Mouse (Mus musculus) kidney, adult 2 months (tissue): ENCODE measurements around the gene Ints5. TPM values are rescaled to one million over a fixed set of nuclear protein-coding genes. Genes with fewer than 3 reads are reported as not detected.
"Not testable (repeated sequence)": the region's sequence is repeated elsewhere in the genome, so short reads cannot be mapped to it uniquely, and the experiment has no call there.

Source experiments
- DNase-seq: peaks from one replicate; pipeline ENCODE4 v3.0.0; 2021
- H3K27ac ChIP-seq: fragments of 200-500 bp; 2 replicates; pipeline ENCODE4 v1.5.1; 2012; ENCODE audit warnings: low read depth, low read length, control low read depth, inconsistent platforms; ENCODE audit not compliant: insufficient read depth
- H3K27me3 ChIP-seq: fragments of 200-500 bp; replicated peaks from 2 replicates; pipeline ENCODE4 v1.6.1; 2012; ENCODE audit warnings: mild to moderate bottlenecking, moderate library complexity, low read length, inconsistent platforms; ENCODE audit not compliant: control insufficient read depth, insufficient read depth
- H3K36me3 ChIP-seq: fragments of 200-500 bp; 2 replicates; pipeline ENCODE4 v1.6.1; 2012; ENCODE audit warnings: mild to moderate bottlenecking, moderate library complexity, low read length, inconsistent platforms; ENCODE audit not compliant: control insufficient read depth, insufficient read depth
- H3K4me1 ChIP-seq: fragments of 200-500 bp; 2 replicates; pipeline ENCODE4 v1.6.1; 2011; ENCODE audit warnings: low read length; ENCODE audit not compliant: control insufficient read depth, insufficient read depth
- H3K4me3 ChIP-seq: fragments of 200-500 bp; 2 replicates; pipeline ENCODE4 v1.5.1; 2011; ENCODE audit warnings: mild to moderate bottlenecking, low read depth, low read length, control low read depth; ENCODE audit not compliant: insufficient read depth
- CTCF ChIP-seq: fragments of 200-500 bp; conservative IDR thresholded peaks from 2 replicates; pipeline ENCODE4 v1.5.1; 2011; ENCODE audit warnings: low read depth, mild to moderate bottlenecking, control low read depth, low read length, moderate library complexity, mixed read lengths; ENCODE audit not compliant: insufficient read depth, insufficient read length
- POLR2A ChIP-seq: fragments of 200-500 bp; IDR thresholded peaks from one replicate; pipeline ENCODE4 v1.6.1; 2011; ENCODE audit warnings: low read depth, low read length, control low read depth
- WGBS: fragments of 180-500 bp; shearing (Covaris S2); methylation state at CpG from one replicate; pipeline ENCODE4 v1.1.7; 2018; 5-methylcytosine and 5-hydroxymethylcytosine counted together
- polyA plus RNA-seq: library from polyadenylated mRNA; depleted of rRNA; stranded (reverse); fragments of >200 nt; gene quantifications from 2 replicates; pipeline ENCODE4 v1.2.3, GENCODE M21; 2012

Ints5 gene
- polyA plus RNA-seq, 1 experiment: 16.7 TPM

GRCm38 (mm10) chr19:8853117-8853516 lies 39.7 kb upstream of the Ints5 start:
- 76% methylated on average over 3 of the region's 3 CpGs for WGBS
- DNase-seq: no peak
- H3K4me3 ChIP-seq: no peak overlapping the region
- H3K36me3 ChIP-seq: no peaks in the 10 kb centered on the region
- H3K4me1 ChIP-seq: no peaks in the 10 kb centered on the region
- H3K27me3 ChIP-seq: no peaks in the 10 kb centered on the region
- no peak overlapping the region for H3K27ac ChIP-seq
- no peak for TF ChIP-seq POLR2A
- no peak for TF ChIP-seq CTCF

- TF ChIP-seq POLR2A (no peak), CTCF (peak; percentile 86)
- no peaks in the 10 kb centered on the region for H3K4me1 ChIP-seq
- no peaks in the 10 kb centered on the region for H3K36me3 ChIP-seq
- H3K4me3 ChIP-seq: no peak overlapping the region
- 26% methylated on average over 4 of the region's 4 CpGs for WGBS
- H3K27ac ChIP-seq: no peak overlapping the region
- DNase-seq: peak; percentile 66
- H3K27me3 ChIP-seq: no peaks in the 10 kb centered on the region
Observed at GRCm38 (mm10) chr19:8857689-8858088, 35.1 kb upstream of the Ints5 start.

GRCm38 (mm10) chr19:8859018-8859417 lies 33.8 kb upstream of the Ints5 start:
- H3K4me3 ChIP-seq: no peak overlapping the region
- TF ChIP-seq POLR2A (no peak), CTCF (peak; percentile 35; the same call in 1 of the 2 replicates)
- no peaks in the 10 kb centered on the region for H3K4me1 ChIP-seq
- H3K27ac ChIP-seq: no peak overlapping the region
- 27% methylated on average over 1 of the region's 1 CpGs for WGBS
- H3K36me3 ChIP-seq: no peaks in the 10 kb centered on the region
- DNase-seq: peak; percentile 47
- no peaks in the 10 kb centered on the region for H3K27me3 ChIP-seq

GRCm38 (mm10) chr19:8864265-8864664 lies 28.5 kb upstream of the Ints5 start:
- no peaks in the 10 kb centered on the region for H3K36me3 ChIP-seq
- no peaks in the 10 kb centered on the region for H3K27me3 ChIP-seq
- 83% methylated on average over 6 of the region's 6 CpGs for WGBS
- no peak for DNase-seq
- no peak for TF ChIP-seq POLR2A
- no peak for TF ChIP-seq CTCF
- H3K4me3 ChIP-seq: no peak overlapping the region
- no peaks in the 10 kb centered on the region for H3K4me1 ChIP-seq
- H3K27ac ChIP-seq: no peak overlapping the region

- not testable (repeated sequence) for DNase-seq, H3K4me1 ChIP-seq, H3K4me3 ChIP-seq, H3K36me3 ChIP-seq, H3K27me3 ChIP-seq, H3K27ac ChIP-seq
- 67% methylated on average over 3 of the region's 3 CpGs for WGBS
Observed at GRCm38 (mm10) chr19:8870381-8870780, 22.4 kb upstream of the Ints5 start.

GRCm38 (mm10) chr19:8870838-8871237 lies 22.0 kb upstream of the Ints5 start:
- no peaks in the 10 kb centered on the region for H3K27me3 ChIP-seq
- 34% methylated on average over 9 of the region's 9 CpGs for WGBS

GRCm38 (mm10) chr19:8871267-8872186 lies 21.3 kb upstream of the Ints5 start, which contains the start of gene Ubxn1:
Ubxn1 (plus strand) TSS chr19:8871496.
- H3K27me3 ChIP-seq: no peaks in the 10 kb centered on the region
- peak within 1 kb of the TSS; percentile 95 for H3K4me3 ChIP-seq
- peaks cover 4% of the 10 kb centered on the region; the same call in 1 of the 2 replicates for H3K4me1 ChIP-seq
- DNase-seq: peak; percentile 99
- peaks cover 2% of the 10 kb centered on the region; the same call in 1 of the 2 replicates for H3K36me3 ChIP-seq
- peak within 1 kb of the TSS; percentile 85 for H3K27ac ChIP-seq
- WGBS: under 1% methylated on average over 59 of the region's 59 CpGs
- TF ChIP-seq POLR2A (peak; percentile 11), CTCF (no peak)

More at GRCm38 (mm10) chr19:8870838-8871237, 22.0 kb upstream of the Ints5 start:
- no peak for TF ChIP-seq CTCF
- TF ChIP-seq POLR2A: no peak
- DNase-seq: no peak
- Histone ChIP-seq H3K36me3 (peaks cover 2% of the 10 kb centered on the region; the same call in 1 of the 2 replicates), H3K4me3 (peak overlapping the region; percentile 59), H3K4me1 (peaks cover 4% of the 10 kb centered on the region; the same call in 1 of the 2 replicates), H3K27ac (peak overlapping the region; percentile 63)
